Mouse (Mus musculus) heart, embryonic 15.5 days (tissue): ENCODE measurements around the gene Klf12. TPM values are rescaled to one million over a fixed set of nuclear protein-coding genes. Genes with fewer than 3 reads are reported as not detected.

Experiments used
- ATAC-seq: fragments of 200-750 bp; cut with Nextera tagmentation; replicated peaks from 2 replicates; pipeline ENCODE4 v1.8.0; 2017; ENCODE audit warnings: low read depth, moderate TSS enrichment; ENCODE audit not compliant: insufficient number of reproducible peaks, insufficient read depth, low FRiP score
- H3K27ac ChIP-seq: fragments of 300-500 bp; sonication (generic); 2 replicates; pipeline ENCODE4 v1.5.1; 2015; ENCODE audit warnings: mild to moderate bottlenecking, inconsistent platforms
- H3K27me3 ChIP-seq: fragments of 300-500 bp; sonication (generic); 2 replicates; pipeline ENCODE4 v1.6.1; 2015; ENCODE audit warnings: inconsistent platforms
- H3K36me3 ChIP-seq: fragments of 300-500 bp; sonication (generic); 2 replicates; pipeline ENCODE4 v1.6.1; 2015; ENCODE audit warnings: mild to moderate bottlenecking, inconsistent platforms
- H3K4me1 ChIP-seq: fragments of 300-500 bp; sonication (generic); replicated peaks from 2 replicates; pipeline ENCODE4 v1.6.1; 2015; ENCODE audit warnings: inconsistent platforms
- H3K4me2 ChIP-seq: fragments of 300-500 bp; sonication (generic); 2 replicates; pipeline ENCODE4 v1.6.1; 2015; ENCODE audit warnings: inconsistent platforms, mild to moderate bottlenecking, moderate library complexity
- H3K4me3 ChIP-seq: fragments of 300-500 bp; sonication (generic); 2 replicates; pipeline ENCODE4 v1.5.1; 2015; ENCODE audit warnings: mild to moderate bottlenecking, inconsistent platforms
- H3K9ac ChIP-seq: fragments of 300-500 bp; sonication (generic); 2 replicates; pipeline ENCODE4 v1.6.1; 2015; ENCODE audit warnings: mild to moderate bottlenecking, inconsistent platforms
- H3K9me3 ChIP-seq: fragments of 300-500 bp; sonication (generic); replicated peaks from 2 replicates; pipeline ENCODE4 v1.6.1; 2016; ENCODE audit warnings: inconsistent platforms
- WGBS: fragments of 180-500 bp; shearing (Covaris S2); methylation state at CpG from one replicate; pipeline ENCODE4 v1.1.7; 2015; ENCODE audit warnings: mixed read lengths; 5-methylcytosine and 5-hydroxymethylcytosine counted together
- polyA plus RNA-seq: library from polyadenylated mRNA; unstranded; fragments of >200 nt; fragmentation: Nextera tagmentation; extraction: Ambion mirVana; gene quantifications from 2 replicates; pipeline ENCODE4 v1.2.1, GENCODE M21; 2015

Klf12 gene
- polyA plus RNA-seq, 1 experiment from 2014 or later = 5.7 TPM

DNA sequence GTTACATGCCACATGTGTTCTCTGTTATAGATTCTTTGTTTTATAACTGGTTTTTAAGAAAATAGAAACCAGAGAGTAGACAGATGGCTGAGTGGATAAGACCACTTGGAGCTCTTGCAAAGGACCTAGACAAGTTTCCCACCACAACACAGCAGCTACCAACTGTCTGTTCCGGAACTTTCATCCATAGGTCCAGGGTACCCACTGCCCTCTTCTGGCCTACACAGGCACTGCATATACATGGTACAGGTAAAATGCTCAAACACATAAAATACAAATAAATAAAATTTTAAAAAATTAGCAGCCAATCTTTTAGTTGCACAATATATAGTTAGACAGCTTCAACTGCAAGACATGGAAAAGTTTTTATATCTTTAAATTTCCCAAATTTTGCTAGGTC is 194.0 kb downstream of the Klf12 start:
- Histone ChIP-seq H3K27me3 (no peaks in the 10 kb centered on the region), H3K4me2 (no peak overlapping the region), H3K4me3 (no peak overlapping the region), H3K9me3 (no peaks in the 10 kb centered on the region), H3K27ac (no peak overlapping the region), H3K4me1 (no peaks in the 10 kb centered on the region), H3K36me3 (no peaks in the 10 kb centered on the region), H3K9ac (no peak overlapping the region)
- no peak for ATAC-seq
- 95% methylated on average over 1 of the region's 1 CpGs for WGBS

- Histone ChIP-seq H3K27ac (no peak overlapping the region), H3K4me3 (no peak overlapping the region), H3K9ac (no peak overlapping the region), H3K4me1 (no peaks in the 10 kb centered on the region), H3K9me3 (no peaks in the 10 kb centered on the region), H3K27me3 (no peaks in the 10 kb centered on the region), H3K36me3 (no peaks in the 10 kb centered on the region), H3K4me2 (no peak overlapping the region)
- no peak for ATAC-seq
- 49% methylated on average over 4 of the region's 4 CpGs for WGBS
These were observed 204.9 kb downstream of the Klf12 start for GRCm38 (mm10) chr14:100079620-100080019.

- Histone ChIP-seq H3K4me2 (no peak overlapping the region), H3K27ac (no peak overlapping the region), H3K36me3 (no peaks in the 10 kb centered on the region), H3K4me3 (no peak overlapping the region), H3K4me1 (0 out of 2 replicates have a peak, but pooled peaks cover 2% of the 10 kb centered on the region), H3K9ac (no peak overlapping the region), H3K9me3 (no peaks in the 10 kb centered on the region), H3K27me3 (no peaks in the 10 kb centered on the region)
- ATAC-seq = no peak
- 65% methylated on average over 12 of the region's 12 CpGs for WGBS
These were observed 211.9 kb downstream of the Klf12 start for GRCm38 (mm10) chr14:100072431-100073195.

GRCm38 (mm10) chr14:100069543-100070090 is 214.9 kb downstream of the Klf12 start:
- Histone ChIP-seq H3K4me3 (no peak overlapping the region), H3K9me3 (no peaks in the 10 kb centered on the region), H3K9ac (no peak overlapping the region), H3K36me3 (no peaks in the 10 kb centered on the region), H3K4me1 (0 out of 2 replicates have a peak, but pooled peaks cover 2% of the 10 kb centered on the region), H3K27ac (no peak overlapping the region), H3K4me2 (no peak overlapping the region), H3K27me3 (no peaks in the 10 kb centered on the region)
- WGBS = 51% methylated on average over 2 of the region's 2 CpGs
- no peak for ATAC-seq

DNA sequence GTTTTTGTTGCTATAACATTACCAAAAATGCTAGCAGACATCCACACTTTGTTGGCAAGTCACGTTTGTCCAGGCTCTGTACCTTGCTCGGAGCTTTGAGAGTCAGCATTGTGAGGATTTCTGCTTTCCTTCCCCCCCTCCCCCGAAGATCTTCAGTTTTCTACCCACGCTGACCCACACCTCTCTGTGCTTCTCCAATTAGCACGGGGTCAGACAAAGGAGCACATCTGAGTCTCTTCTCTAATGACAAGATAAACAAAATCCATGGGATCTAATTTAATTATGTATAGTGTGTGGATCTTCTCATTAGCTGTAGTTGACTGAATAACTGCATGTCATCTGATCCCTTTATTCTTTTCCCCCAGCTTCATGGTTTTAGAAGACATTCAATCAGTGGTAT is 215.8 kb downstream of the Klf12 start:
- no peaks in the 10 kb centered on the region for H3K36me3 ChIP-seq
- H3K4me3 ChIP-seq = no peak overlapping the region
- WGBS = 52% methylated on average over 5 of the region's 5 CpGs
- no peaks in the 10 kb centered on the region for H3K27me3 ChIP-seq
- no peak overlapping the region for H3K27ac ChIP-seq
- no peak overlapping the region for H3K4me2 ChIP-seq
- H3K4me1 ChIP-seq = 0 out of 2 replicates have a peak, but pooled peaks cover 2% of the 10 kb centered on the region
- H3K9me3 ChIP-seq = no peaks in the 10 kb centered on the region
- no peak for ATAC-seq
- no peak overlapping the region for H3K9ac ChIP-seq

GRCm38 (mm10) chr14:100062516-100062915 is 222.0 kb downstream of the Klf12 start:
- H3K9ac ChIP-seq = no peak overlapping the region
- H3K4me2 ChIP-seq = no peak overlapping the region
- H3K36me3 ChIP-seq = no peaks in the 10 kb centered on the region
- no peak overlapping the region for H3K27ac ChIP-seq
- WGBS = 98% methylated on average over 1 of the region's 1 CpGs
- ATAC-seq = no peak
- no peaks in the 10 kb centered on the region for H3K9me3 ChIP-seq
- H3K4me3 ChIP-seq = no peak overlapping the region
- no peaks in the 10 kb centered on the region for H3K4me1 ChIP-seq
- H3K27me3 ChIP-seq = no peaks in the 10 kb centered on the region

DNA sequence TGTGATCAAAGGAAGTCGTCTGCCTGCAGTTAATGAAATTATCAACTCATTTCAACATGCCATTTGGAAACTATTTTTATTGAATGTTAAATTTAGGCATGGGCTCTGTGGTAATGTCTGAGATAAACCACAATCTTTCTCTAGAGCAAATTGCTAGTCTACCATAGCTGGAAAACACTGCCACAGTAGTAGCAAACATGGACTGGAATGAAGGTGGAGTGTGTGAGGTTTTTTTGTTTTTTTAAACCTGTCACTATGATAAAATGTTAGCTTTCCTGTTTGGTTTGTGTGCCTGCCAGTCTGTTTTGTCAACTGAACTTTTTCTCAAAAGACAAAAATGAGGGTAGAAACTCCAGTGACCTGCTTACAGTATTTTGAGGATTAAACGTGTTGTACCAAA is 230.3 kb downstream of the Klf12 start:
- Histone ChIP-seq H3K27me3 (no peaks in the 10 kb centered on the region), H3K9me3 (no peaks in the 10 kb centered on the region), H3K27ac (no peak overlapping the region), H3K36me3 (no peaks in the 10 kb centered on the region), H3K4me2 (no peak overlapping the region), H3K4me3 (no peak overlapping the region), H3K4me1 (0 out of 2 replicates have a peak, but pooled peaks cover 3% of the 10 kb centered on the region), H3K9ac (no peak overlapping the region)
- 48% methylated on average over 2 of the region's 2 CpGs for whole genome bisulfite sequencing
- ATAC-seq = no peak

DNA sequence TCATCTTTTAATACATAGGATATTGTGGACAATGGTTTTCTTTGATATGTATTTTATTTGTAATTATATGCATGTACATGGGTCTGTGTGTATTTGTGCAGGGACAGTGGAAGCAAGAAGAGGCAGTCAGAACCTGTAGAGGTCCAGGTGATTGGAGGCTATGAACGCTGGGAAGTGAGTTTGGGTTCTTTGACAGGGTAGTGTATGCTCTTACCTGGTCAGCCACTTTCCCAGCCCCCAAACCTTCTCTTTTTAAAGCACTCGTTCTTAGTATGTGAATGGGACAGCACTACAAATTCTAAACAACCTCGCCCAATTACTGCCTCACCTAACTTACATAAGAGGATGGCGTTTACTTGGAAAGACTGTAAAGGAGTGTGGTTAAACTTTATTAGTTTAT is 231.0 kb downstream of the Klf12 start:
- Histone ChIP-seq H3K27me3 (no peaks in the 10 kb centered on the region), H3K27ac (no peak overlapping the region), H3K4me3 (no peak overlapping the region), H3K36me3 (no peaks in the 10 kb centered on the region), H3K9me3 (no peaks in the 10 kb centered on the region), H3K4me2 (no peak overlapping the region), H3K9ac (no peak overlapping the region), H3K4me1 (0 out of 2 replicates have a peak, but pooled peaks cover 3% of the 10 kb centered on the region)
- 82% methylated on average over 4 of the region's 4 CpGs for whole genome bisulfite sequencing
- ATAC-seq = no peak

GRCm38 (mm10) chr14:100052876-100053275 is 231.6 kb downstream of the Klf12 start:
- ATAC-seq = no peak
- Histone ChIP-seq H3K9me3 (no peaks in the 10 kb centered on the region), H3K9ac (no peak overlapping the region), H3K36me3 (no peaks in the 10 kb centered on the region), H3K4me2 (no peak overlapping the region), H3K4me1 (0 out of 2 replicates have a peak, but pooled peaks cover 3% of the 10 kb centered on the region), H3K27me3 (no peaks in the 10 kb centered on the region), H3K27ac (no peak overlapping the region), H3K4me3 (no peak overlapping the region)
- 76% methylated on average over 2 of the region's 2 CpGs for WGBS

DNA sequence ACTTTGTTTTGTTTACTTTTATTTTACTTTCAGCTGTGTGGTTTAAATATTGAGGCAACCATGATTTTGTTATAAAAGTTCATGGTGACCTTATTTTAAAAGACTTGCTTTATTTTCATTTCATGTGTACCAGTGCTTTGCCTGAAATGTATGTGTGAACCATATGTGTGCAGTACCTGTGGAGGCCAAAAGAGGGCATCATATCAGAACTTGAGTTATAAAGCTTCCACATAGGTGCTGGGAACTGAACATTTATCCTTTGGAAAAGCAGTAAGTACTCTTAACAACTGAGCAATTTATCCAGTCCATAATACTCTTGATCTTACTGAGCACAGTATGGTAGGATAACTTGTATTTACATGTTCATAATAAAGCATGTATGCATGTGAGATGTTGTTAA is 239.0 kb downstream of the Klf12 start:
- H3K4me1 ChIP-seq = no peaks in the 10 kb centered on the region
- no peak overlapping the region for H3K4me2 ChIP-seq
- no peak overlapping the region for H3K4me3 ChIP-seq
- no peaks in the 10 kb centered on the region for H3K36me3 ChIP-seq
- no peak overlapping the region for H3K27ac ChIP-seq
- no peak for ATAC-seq
- no peaks in the 10 kb centered on the region for H3K27me3 ChIP-seq
- H3K9me3 ChIP-seq = no peaks in the 10 kb centered on the region
- H3K9ac ChIP-seq = no peak overlapping the region

DNA sequence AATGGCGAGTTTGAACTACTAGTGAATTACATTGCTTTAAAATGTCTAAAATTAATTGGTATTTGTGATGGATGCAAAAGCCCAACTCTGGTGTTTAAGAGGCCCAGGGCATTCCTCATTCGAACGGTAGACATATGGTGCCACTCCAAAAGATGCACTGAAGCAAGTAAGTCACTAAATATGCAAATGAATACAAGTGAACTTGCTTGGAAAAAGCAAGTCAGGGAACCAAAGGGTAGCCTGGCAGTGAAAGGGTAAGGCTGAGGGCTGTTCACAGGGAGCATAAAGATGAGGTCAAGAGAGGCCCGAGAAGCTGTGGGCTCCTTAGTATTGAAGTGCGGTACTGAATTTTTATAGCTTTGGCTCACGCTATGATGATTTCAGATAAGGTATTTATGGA is 242.7 kb downstream of the Klf12 start:
- 70% methylated on average over 6 of the region's 6 CpGs for WGBS
- Histone ChIP-seq H3K4me1 (no peaks in the 10 kb centered on the region), H3K27ac (no peak overlapping the region), H3K4me3 (no peak overlapping the region), H3K27me3 (no peaks in the 10 kb centered on the region), H3K36me3 (no peaks in the 10 kb centered on the region), H3K4me2 (no peak overlapping the region), H3K9me3 (no peaks in the 10 kb centered on the region), H3K9ac (no peak overlapping the region)
- ATAC-seq = no peak

GRCm38 (mm10) chr14:100026671-100027070 is 257.8 kb downstream of the Klf12 start:
- H3K27ac ChIP-seq = no peak overlapping the region
- H3K4me1 ChIP-seq = no peaks in the 10 kb centered on the region
- no peak overlapping the region for H3K4me2 ChIP-seq
- H3K36me3 ChIP-seq = peaks cover 10% of the 10 kb centered on the region; the same call in 1 of the 2 replicates
- H3K4me3 ChIP-seq = no peak overlapping the region
- no peaks in the 10 kb centered on the region for H3K9me3 ChIP-seq
- no peaks in the 10 kb centered on the region for H3K27me3 ChIP-seq
- 76% methylated on average over 6 of the region's 6 CpGs for WGBS
- no peak for ATAC-seq
- H3K9ac ChIP-seq = no peak overlapping the region
